Mouse (Mus musculus) retina, postnatal 1 day (tissue): Measurements from ENCODE around the gene Ptprn.

Source experiments
- DNase-seq: peaks from one replicate; pipeline ENCODE4 v3.0.0-alpha.2; 2012

Gene Ptprn

GRCm38 (mm10) chr1:75222926-75223325, 41.4 kb downstream of the Ptprn start:
- no peak for DNase-seq

GRCm38 (mm10) chr1:75221538-75221937, 42.8 kb downstream of the Ptprn start:
- no peak for DNase-seq

GRCm38 (mm10) chr1:75219531-75219930, 44.8 kb downstream of the Ptprn start, which contains the start of gene Tuba4a:
Tuba4a (minus strand) TSS chr1:75219865.
- DNase-seq: peak; percentile 47

- peak; percentile 77 for DNase-seq
Measured at GRCm38 (mm10) chr1:75219078-75219477, 45.2 kb downstream of the Ptprn start.

- DNase-seq: peak; percentile 45
Measured at GRCm38 (mm10) chr1:75218227-75219001, 45.9 kb downstream of the Ptprn start.

GRCm38 (mm10) chr1:75217893-75218226, 46.4 kb downstream of the Ptprn start:
- no peak for DNase-seq

- peak; percentile 35 for DNase-seq
Measured at GRCm38 (mm10) chr1:75216797-75217585, 47.3 kb downstream of the Ptprn start.

- no peak for DNase-seq
Measured at GRCm38 (mm10) chr1:75215785-75216184, 48.5 kb downstream of the Ptprn start.

GRCm38 (mm10) chr1:75214886-75215285, 49.4 kb downstream of the Ptprn start:
- no peak for DNase-seq

GRCm38 (mm10) chr1:75214442-75214841, 49.9 kb downstream of the Ptprn start:
- no peak for DNase-seq

GRCm38 (mm10) chr1:75213096-75213495, 51.2 kb downstream of the Ptprn start:
- DNase-seq: no peak

- no peak for DNase-seq
Measured at GRCm38 (mm10) chr1:75212542-75212941, 51.8 kb downstream of the Ptprn start.

GRCm38 (mm10) chr1:75211141-75211708, 53.1 kb downstream of the Ptprn start:
- no peak for DNase-seq

- peak; percentile 97 for DNase-seq
Measured at GRCm38 (mm10) chr1:75210136-75211087, 53.9 kb downstream of the Ptprn start, which contains the start of the genes Glb1l and Stk16. Glb1l (minus strand) TSS chr1:75210813. Stk16 (plus strand) TSS chr1:75210838.

- no peak for DNase-seq
Measured at GRCm38 (mm10) chr1:75208967-75209678, 55.2 kb downstream of the Ptprn start.

GRCm38 (mm10) chr1:75201236-75201635, 63.1 kb downstream of the Ptprn start:
- DNase-seq: no peak
